Mouse (Mus musculus) neutrophil, adult 5-6 weeks (primary cell): ENCODE results near the gene Nav2. TPM values are rescaled to one million over a fixed set of nuclear protein-coding genes. Genes with fewer than 3 reads are reported as not detected.

Experiments
- ATAC-seq: fragments of 151-379, 151-347 bp; 2 replicates; pipeline ENCODE4 v1.8.0; 2017; ENCODE audit warnings: mild to moderate bottlenecking, moderate TSS enrichment; ENCODE audit not compliant: insufficient number of reproducible peaks, poor library complexity, low FRiP score, severe bottlenecking; ENCODE audit errors: extremely low read depth
- total RNA-seq: library from RNA; stranded (forward); fragments of 200-1000 nt; gene quantifications from 2 replicates; pipeline ENCODE4 v1.2.3, GENCODE M21; 2017

Gene Nav2
- 2.3 and 3.1 TPM in 2 replicates for total RNA-seq

GRCm38 (mm10) chr7:48908521-48909341 is at the start of gene Nav2:
Nav2 (plus strand) TSS chr7:48908716.
- ATAC-seq: peak; percentile 75

- no peak for ATAC-seq
Measured at GRCm38 (mm10) chr7:48859362-48859761, 49.2 kb upstream of the Nav2 start.

GRCm38 (mm10) chr7:48860948-48861347 is 47.6 kb upstream of the Nav2 start:
- ATAC-seq: no peak

- ATAC-seq: no peak
Measured at GRCm38 (mm10) chr7:48861796-48862195, 46.7 kb upstream of the Nav2 start.

GRCm38 (mm10) chr7:48864199-48864598 is 44.3 kb upstream of the Nav2 start:
- no peak for ATAC-seq

GRCm38 (mm10) chr7:48864671-48865458 is 43.7 kb upstream of the Nav2 start:
- ATAC-seq: no peak

GRCm38 (mm10) chr7:48867576-48867975 is 40.9 kb upstream of the Nav2 start:
- ATAC-seq: no peak

- ATAC-seq: no peak
Measured at GRCm38 (mm10) chr7:48870144-48870543, 38.4 kb upstream of the Nav2 start.

- no peak for ATAC-seq
Measured at GRCm38 (mm10) chr7:48870579-48871180, 37.8 kb upstream of the Nav2 start.

GRCm38 (mm10) chr7:48871292-48871691 is 37.2 kb upstream of the Nav2 start:
- no peak for ATAC-seq

- ATAC-seq: no peak
Measured at GRCm38 (mm10) chr7:48875096-48875495, 33.4 kb upstream of the Nav2 start.

- ATAC-seq: peak; percentile 15; the same call in 1 of the 2 replicates
Measured at GRCm38 (mm10) chr7:48876526-48876925, 32.0 kb upstream of the Nav2 start.

GRCm38 (mm10) chr7:48877786-48878390 is 30.6 kb upstream of the Nav2 start:
- no peak for ATAC-seq

GRCm38 (mm10) chr7:48879574-48879973 is 28.9 kb upstream of the Nav2 start:
- ATAC-seq: no peak

- ATAC-seq: peak; percentile 97
Measured at GRCm38 (mm10) chr7:48880591-48881481, 27.7 kb upstream of the Nav2 start.

- ATAC-seq: no peak
Measured at GRCm38 (mm10) chr7:48881486-48881885, 27.0 kb upstream of the Nav2 start, which contains the start of gene E2f8. E2f8 (minus strand) TSS chr7:48881596.

- ATAC-seq: peak; percentile 45
Measured at GRCm38 (mm10) chr7:48881971-48882609, 26.4 kb upstream of the Nav2 start.
